Mouse (Mus musculus): ENCODE measurements around the gene Gm9125. TPM values are rescaled to one million over a fixed set of nuclear protein-coding genes. Genes with fewer than 3 reads are reported as not detected.
"Not testable (repeated sequence)": the region's sequence is repeated elsewhere in the genome, so short reads cannot be mapped to it uniquely, and the experiment has no call there.

Gm9125 gene
- polyA plus RNA-seq (2016; fragmentation: Nextera tagmentation; extraction: Ambion mirVana): not detected in 2 replicates

- not testable (repeated sequence) for H3K9me3 ChIP-seq; H3K36me3 ChIP-seq; H3K27me3 ChIP-seq (replicated peaks); H3K4me3 ChIP-seq; H3K9ac ChIP-seq; H3K27ac ChIP-seq; ATAC-seq (ENCODE audit: low FRiP score, low read depth); H3K4me2 ChIP-seq (replicated peaks); H3K4me1 ChIP-seq
- WGBS: 84% methylated on average over 2 of the region's 3 CpGs
These were observed at the start of gene Gm9125 for GRCm38 (mm10) chr3:94054785-94055184. Gene Gm9125 (minus strand): TSS chr3:94054885.

- 88% methylated on average over 2 of the region's 3 CpGs for WGBS
- not testable (repeated sequence) for ATAC-seq (ENCODE audit: low FRiP score, low read depth)
These were observed 17.9 kb upstream of the Gm9125 start, which contains the start of gene Gm10697 for GRCm38 (mm10) chr3:94072544-94072943. Gene Gm10697 (minus strand): TSS chr3:94072644.

GRCm38 (mm10) chr3:94049566-94050121 lies 5.0 kb downstream of the Gm9125 start:
- not testable (repeated sequence) for H3K27ac ChIP-seq; H3K4me2 ChIP-seq (replicated peaks); H3K4me1 ChIP-seq; H3K36me3 ChIP-seq; H3K9ac ChIP-seq; H3K27me3 ChIP-seq (replicated peaks); H3K9me3 ChIP-seq; H3K4me3 ChIP-seq; ATAC-seq (ENCODE audit: low FRiP score, low read depth)
- 40% methylated on average over 1 of the region's 5 CpGs for WGBS

More at GRCm38 (mm10) chr3:94072544-94072943, 17.9 kb upstream of the Gm9125 start, which contains the start of gene Gm10697:
- H3K4me2 ChIP-seq (replicated peaks); H3K4me3 ChIP-seq; H3K27ac ChIP-seq; H3K4me1 ChIP-seq; H3K9me3 ChIP-seq; H3K36me3 ChIP-seq; H3K9ac ChIP-seq; H3K27me3 ChIP-seq (replicated peaks): not testable (repeated sequence)

GRCm38 (mm10) chr3:94038241-94038640 lies 16.4 kb downstream of the Gm9125 start:
- H3K4me2 ChIP-seq (replicated peaks); ATAC-seq (ENCODE audit: low FRiP score, low read depth); H3K4me1 ChIP-seq; H3K27ac ChIP-seq; H3K4me3 ChIP-seq; H3K9ac ChIP-seq; H3K36me3 ChIP-seq; H3K9me3 ChIP-seq; H3K27me3 ChIP-seq (replicated peaks): not testable (repeated sequence)
- WGBS: 94% methylated on average over 1 of the region's 1 CpGs

GRCm38 (mm10) chr3:94034400-94034799 lies 20.3 kb downstream of the Gm9125 start:
- 94% methylated on average over 18 of the region's 18 CpGs for WGBS
- ATAC-seq (ENCODE audit: low FRiP score, low read depth); H3K27me3 ChIP-seq (replicated peaks): not testable (repeated sequence)

More at GRCm38 (mm10) chr3:94034400-94034799, 20.3 kb downstream of the Gm9125 start:
- not testable (repeated sequence) for H3K9me3 ChIP-seq; H3K9ac ChIP-seq; H3K4me2 ChIP-seq (replicated peaks); H3K4me3 ChIP-seq; H3K4me1 ChIP-seq; H3K36me3 ChIP-seq; H3K27ac ChIP-seq

Other genes starting within 250 kb of the Gm9125 start
- gene Tdpoz3, start 228.9 kb downstream of the Gm9125 start, polyA plus RNA-seq (2016; fragmentation: Nextera tagmentation; extraction: Ambion mirVana): not detected in 2 replicates
- gene Gm9117, start 111.3 kb downstream of the Gm9125 start, polyA plus RNA-seq (2016; fragmentation: Nextera tagmentation; extraction: Ambion mirVana): not detected in 2 replicates
- gene Tdpoz5, start 93.6 kb downstream of the Gm9125 start, polyA plus RNA-seq (2016; fragmentation: Nextera tagmentation; extraction: Ambion mirVana): not detected in 2 replicates
- gene Gm10697, start 17.8 kb upstream of the Gm9125 start, polyA plus RNA-seq (2016; fragmentation: Nextera tagmentation; extraction: Ambion mirVana): not detected in 2 replicates
- gene Gm10696, start 123.3 kb upstream of the Gm9125 start, polyA plus RNA-seq (2016; fragmentation: Nextera tagmentation; extraction: Ambion mirVana): not detected in 2 replicates
- not detected in 2 replicates for gene Gm5286, start 141.8 kb upstream of the Gm9125 start, polyA plus RNA-seq (2016; fragmentation: Nextera tagmentation; extraction: Ambion mirVana)
- gene Gm4778, start 209.2 kb upstream of the Gm9125 start, polyA plus RNA-seq (2016; fragmentation: Nextera tagmentation; extraction: Ambion mirVana): not detected in 2 replicates